8 mouse cellular contexts compared by ENCODE assay signal in the genomic region with DNA sequence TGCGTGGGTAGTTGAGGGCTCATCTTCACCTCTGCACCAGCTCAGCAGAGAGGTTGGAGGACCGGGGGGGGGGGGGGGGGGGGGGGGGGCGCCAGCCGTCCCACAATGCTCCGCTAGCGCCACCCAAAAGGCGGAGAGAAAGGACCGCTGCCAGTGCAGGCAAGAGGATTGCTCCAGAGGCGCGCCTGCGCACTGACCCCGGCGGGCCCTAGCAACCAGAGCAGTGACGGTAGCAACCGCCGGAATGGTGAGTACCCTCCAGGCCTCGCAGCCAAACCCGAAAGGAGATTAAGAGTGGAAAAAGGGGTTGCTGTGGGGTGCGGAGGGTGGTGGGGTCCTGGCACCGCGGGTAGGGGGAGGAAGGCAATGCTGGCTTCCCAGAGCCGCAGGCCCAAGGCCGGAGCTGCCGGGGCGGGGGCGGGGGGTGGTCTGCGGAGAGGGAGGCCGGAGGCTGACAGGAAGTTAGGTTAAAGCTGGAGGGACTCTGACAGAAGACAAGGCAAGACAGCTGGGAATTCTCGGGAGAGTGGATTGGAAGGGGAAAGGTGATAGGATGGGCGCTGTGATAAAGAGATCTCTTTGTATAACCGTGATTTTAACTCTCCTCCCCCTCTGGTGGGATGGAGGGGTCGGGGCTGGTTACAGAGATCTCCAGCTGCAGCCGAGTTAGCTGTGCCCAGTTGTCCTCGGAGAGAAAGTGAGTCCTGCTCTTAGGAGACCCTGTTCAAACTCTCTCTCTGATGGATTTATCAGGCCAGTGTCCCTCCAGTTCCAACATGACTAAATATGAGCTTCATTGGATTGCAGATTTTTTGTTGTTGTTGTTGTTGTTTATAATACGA. TPM values are rescaled to one million over a fixed set of nuclear protein-coding genes. Genes with fewer than 3 reads are reported as not detected.
DNase-seq lines count a peak whose midpoint lies in the region; ATAC-seq and TF ChIP-seq lines count a peak whose summit lies in the region.

A gene (plus strand): TSS at position 214 of the 842 bp plus-strand sequence.

- ATAC-seq in G1E (ENCODE audit: extremely low read depth, insufficient number of reproducible peaks, low FRiP score, poor library complexity, severe bottlenecking) = no peak
- ATAC-seq in forebrain, embryonic 16.5 days = peak; percentile 99
- ATAC-seq in neural tube, embryonic 15.5 days (ENCODE audit: low FRiP score) = peak; percentile 98

- no peaks in the 10 kb centered on the region for H3K9me3 ChIP-seq in G1E (replicated peaks)
- H3K9me3 ChIP-seq in forebrain, embryonic 16.5 days (ENCODE audit: control insufficient read depth, low read length) = no peaks in the 10 kb centered on the region
- no peaks in the 10 kb centered on the region for H3K9me3 ChIP-seq in neural tube, embryonic 15.5 days (replicated peaks)

- TF ChIP-seq CTCF in G1E (IDR thresholded peaks at IDR 0.05; ENCODE audit: low read depth, low read length) = no peak

- H3K27ac ChIP-seq in forebrain, embryonic 16.5 days (ENCODE audit: low read length) = 0 out of 2 replicates have a peak within 1 kb of the TSS, but pooled peaks have one; percentile 46
- H3K27ac ChIP-seq in neural tube, embryonic 15.5 days (replicated peaks) = peak within 1 kb of the TSS; percentile 82

- peaks cover 3% of the 10 kb centered on the region for H3K4me1 ChIP-seq in G1E (ENCODE audit: insufficient read depth, low read depth, low read length)
- H3K4me1 ChIP-seq in forebrain, embryonic 16.5 days (replicated peaks; ENCODE audit: control insufficient read depth, insufficient read depth, low read length) = peaks cover 9% of the 10 kb centered on the region
- peaks cover 13% of the 10 kb centered on the region for H3K4me1 ChIP-seq in neural tube, embryonic 15.5 days

- H3K4me3 ChIP-seq in G1E (ENCODE audit: low read depth, low read length) = peak within 1 kb of the TSS; percentile 43; the same call in 1 of the 2 replicates
- H3K4me3 ChIP-seq in forebrain, embryonic 16.5 days (replicated peaks; ENCODE audit: low read length) = peak within 1 kb of the TSS; percentile 77
- peak within 1 kb of the TSS; percentile 89 for H3K4me3 ChIP-seq in neural tube, embryonic 15.5 days (replicated peaks)

- H3K36me3 ChIP-seq in G1E (replicated peaks) = no peaks in the 10 kb centered on the region
- no peaks in the 10 kb centered on the region for H3K36me3 ChIP-seq in forebrain, embryonic 16.5 days (ENCODE audit: control insufficient read depth, insufficient read depth)
- no peaks in the 10 kb centered on the region for H3K36me3 ChIP-seq in neural tube, embryonic 15.5 days

- peaks cover 21% of the 10 kb centered on the region for H3K27me3 ChIP-seq in G1E (ENCODE audit: insufficient read depth, low read length)
- H3K27me3 ChIP-seq in forebrain, embryonic 16.5 days (replicated peaks; ENCODE audit: control insufficient read depth, insufficient read depth, low read length) = no peaks in the 10 kb centered on the region
- H3K27me3 ChIP-seq in neural tube, embryonic 15.5 days (replicated peaks) = no peaks in the 10 kb centered on the region

- WGBS in forebrain, embryonic 16.5 days = 2% methylated on average over 30 of the region's 35 CpGs
- WGBS in neural tube, embryonic 15.5 days = 2% methylated on average over 31 of the region's 35 CpGs

- DNase-seq in G1E (ENCODE audit: low spot score) = peak; percentile 14
- peak; percentile 91 to 92 for DNase-seq in cerebellum, adult 18-20 months
- peak; percentile 86 to 87 for DNase-seq in heart, postnatal 36 days
- DNase-seq in layer of hippocampus, adult 18-20 months (ENCODE audit: low spot score in 2 of 2) = peak; percentile 80 to 86
- peak; percentile 88 to 93 for DNase-seq in lung, adult 18-20 months
- peak; percentile 93 for DNase-seq in testis, postnatal 10 days (ENCODE audit: low spot score)

- intact Hi-C loops in heart, postnatal 36 days (cut with DNase I) = no loop called here

- peak within 1 kb of the TSS; percentile 81 for H3K9ac ChIP-seq in forebrain, embryonic 16.5 days (replicated peaks; ENCODE audit: low read depth, low read length)
- H3K9ac ChIP-seq in neural tube, embryonic 15.5 days (replicated peaks) = peak within 1 kb of the TSS; percentile 79

- H3K4me2 ChIP-seq in forebrain, embryonic 16.5 days (ENCODE audit: low read length) = peak within 1 kb of the TSS; percentile 83
- H3K4me2 ChIP-seq in neural tube, embryonic 15.5 days = peak within 1 kb of the TSS; percentile 76

RNA-seq across cellular contexts. Expression of the gene that starts here (rescaled TPM):
- total RNA-seq in G1E (2014; fragmentation: Nextera tagmentation) = 1.1 and 3.6 TPM in 2 replicates
- total RNA-seq in G1E (2017) = 0.49 and 0.76 TPM in 2 replicates
- polyA plus RNA-seq in G1E (2012) = 0.01 and 0.14 TPM in 2 replicates
- 10.4 and 12.8 TPM in 2 replicates for polyA plus RNA-seq in forebrain, embryonic 16.5 days (2015; fragmentation: Nextera tagmentation; extraction: Ambion mirVana)
- 1 to 10 TPM; 8.5 to 8.8 TPM for total RNA-seq in heart, postnatal 36 days (2021)
- total RNA-seq in layer of hippocampus, adult 18-20 months (2021) = 10 to 100 TPM; 96.6 to 97.1 TPM
- polyA plus RNA-seq in neural tube, embryonic 15.5 days (2015; fragmentation: Nextera tagmentation; extraction: Ambion mirVana) = 6.7 and 7.0 TPM in 2 replicates

Comparison
In these comparisons a context has a peak if more than half of its experiments do, and no peak if none do; other contexts are left out.
1. RNA of the gene that starts here (total RNA-seq): 96.6 to 97.1 TPM in layer of hippocampus, adult 18-20 months; 8.5 to 8.8 TPM in heart, postnatal 36 days and 0.49 to 3.6 TPM in G1E; every median in the first group is over 10 times any median in the second.
2. DNase-seq: peak in every context shown above with its lines; median percentile 93 in testis, postnatal 10 days; 92 in cerebellum, adult 18-20 months; 90 in lung, adult 18-20 months; 86 in heart, postnatal 36 days; 83 in layer of hippocampus, adult 18-20 months; 14 in G1E.
3. Peak in every context shown above with its lines, with median percentiles within 50 percentile points of each other: H3K4me3 ChIP-seq.